Mouse (Mus musculus) heart, embryonic 10.5 days (tissue): Measurements from ENCODE around the gene Exoc3l4. TPM values are rescaled to one million over a fixed set of nuclear protein-coding genes. Genes with fewer than 3 reads are reported as not detected.

Source experiments
- DNase-seq: peaks from one replicate; pipeline ENCODE4 v3.0.0-alpha.2; 2017; ENCODE audit warnings: low spot score
- H3K27ac ChIP-seq: fragments of 300-500 bp; sonication (generic); 2 replicates; pipeline ENCODE4 v1.5.1; 2016; ENCODE audit warnings: mild to moderate bottlenecking
- H3K27me3 ChIP-seq: fragments of 300-500 bp; sonication (generic); 2 replicates; pipeline ENCODE4 v1.6.1; 2016; ENCODE audit warnings: mild to moderate bottlenecking; ENCODE audit not compliant: poor library complexity, insufficient read depth, severe bottlenecking
- H3K36me3 ChIP-seq: fragments of 300-500 bp; sonication (generic); 2 replicates; pipeline ENCODE4 v1.6.1; 2016; ENCODE audit warnings: mild to moderate bottlenecking, moderate library complexity
- H3K4me1 ChIP-seq: fragments of 300-500 bp; sonication (generic); 2 replicates; pipeline ENCODE4 v1.6.1; 2016; ENCODE audit warnings: mild to moderate bottlenecking
- H3K4me3 ChIP-seq: fragments of 300-500 bp; sonication (generic); 2 replicates; pipeline ENCODE4 v1.5.1; 2016; ENCODE audit warnings: mild to moderate bottlenecking, moderate library complexity
- H3K9me3 ChIP-seq: fragments of 300-500 bp; sonication (generic); 2 replicates; pipeline ENCODE4 v1.6.1; 2016; ENCODE audit warnings: mild to moderate bottlenecking, moderate library complexity
- whole genome bisulfite sequencing: fragments of 180-500 bp; shearing (Covaris S2); methylation state at CpG from one replicate; pipeline ENCODE4 v1.1.7; 2016; 5-methylcytosine and 5-hydroxymethylcytosine counted together
- polyA plus RNA-seq: library from polyadenylated mRNA; unstranded; fragments of >200 nt; fragmentation: Nextera tagmentation; extraction: Ambion mirVana; gene quantifications from 2 replicates; pipeline ENCODE4 v1.2.1, GENCODE M21; 2016

Exoc3l4 gene
- polyA plus RNA-seq, 1 experiment from 2014 or later = 14.5 TPM

- Histone ChIP-seq H3K27me3 (peaks cover 93% of the 10 kb centered on the region), H3K4me1 (peaks cover 70% of the 10 kb centered on the region)
Observed at GRCm38 (mm10) chr12:111451561-111451960, 34.7 kb downstream of the Exoc3l4 start.

GRCm38 (mm10) chr12:111454021-111454420 lies 37.2 kb downstream of the Exoc3l4 start:
- Histone ChIP-seq H3K9me3 (no peaks in the 10 kb centered on the region), H3K36me3 (peaks cover 11% of the 10 kb centered on the region; the same call in 1 of the 2 replicates), H3K27ac (0 out of 2 replicates have a peak overlapping the region, but pooled peaks have one; percentile 25), H3K27me3 (peaks cover 80% of the 10 kb centered on the region), H3K4me1 (peaks cover 46% of the 10 kb centered on the region), H3K4me3 (no peak overlapping the region)
- no peak for DNase-seq
- 24% methylated on average over 4 of the region's 4 CpGs for WGBS

More at GRCm38 (mm10) chr12:111451561-111451960, 34.7 kb downstream of the Exoc3l4 start:
- WGBS = 87% methylated on average over 7 of the region's 7 CpGs
- no peak overlapping the region for H3K27ac ChIP-seq
- no peak overlapping the region for H3K4me3 ChIP-seq
- peaks cover 11% of the 10 kb centered on the region for H3K36me3 ChIP-seq
- DNase-seq = no peak
- no peaks in the 10 kb centered on the region for H3K9me3 ChIP-seq

GRCm38 (mm10) chr12:111454543-111455280 lies 37.9 kb downstream of the Exoc3l4 start:
- peaks cover 11% of the 10 kb centered on the region; the same call in 1 of the 2 replicates for H3K36me3 ChIP-seq
- peak overlapping the region; percentile 31; the same call in 1 of the 2 replicates for H3K27ac ChIP-seq
- H3K9me3 ChIP-seq = no peaks in the 10 kb centered on the region
- no peak for DNase-seq
- H3K27me3 ChIP-seq = peaks cover 73% of the 10 kb centered on the region
- H3K4me3 ChIP-seq = no peak overlapping the region
- peaks cover 39% of the 10 kb centered on the region for H3K4me1 ChIP-seq
- WGBS = 59% methylated on average over 10 of the region's 10 CpGs

GRCm38 (mm10) chr12:111455311-111455846 lies 38.6 kb downstream of the Exoc3l4 start:
- DNase-seq = no peak
- peaks cover 11% of the 10 kb centered on the region; the same call in 1 of the 2 replicates for H3K36me3 ChIP-seq
- H3K27ac ChIP-seq = peak overlapping the region; percentile 60; the same call in 1 of the 2 replicates
- no peak overlapping the region for H3K4me3 ChIP-seq
- 49% methylated on average over 12 of the region's 12 CpGs for WGBS
- no peaks in the 10 kb centered on the region for H3K9me3 ChIP-seq
- peaks cover 32% of the 10 kb centered on the region for H3K4me1 ChIP-seq
- H3K27me3 ChIP-seq = peaks cover 67% of the 10 kb centered on the region

- Histone ChIP-seq H3K36me3 (peaks cover 7% of the 10 kb centered on the region; the same call in 1 of the 2 replicates), H3K9me3 (no peaks in the 10 kb centered on the region), H3K4me1 (peaks cover 29% of the 10 kb centered on the region), H3K4me3 (no peak overlapping the region), H3K27ac (peak overlapping the region; percentile 60; the same call in 1 of the 2 replicates), H3K27me3 (peaks cover 62% of the 10 kb centered on the region)
- no peak for DNase-seq
- 54% methylated on average over 8 of the region's 8 CpGs for WGBS
Observed at GRCm38 (mm10) chr12:111455860-111456259, 39.0 kb downstream of the Exoc3l4 start.

GRCm38 (mm10) chr12:111457742-111458141 lies 40.9 kb downstream of the Exoc3l4 start:
- DNase-seq = no peak
- Histone ChIP-seq H3K27ac (no peak overlapping the region), H3K27me3 (peaks cover 45% of the 10 kb centered on the region), H3K9me3 (no peaks in the 10 kb centered on the region), H3K4me3 (no peak overlapping the region), H3K36me3 (no peaks in the 10 kb centered on the region), H3K4me1 (peaks cover 36% of the 10 kb centered on the region)
- 66% methylated on average over 1 of the region's 1 CpGs for WGBS

GRCm38 (mm10) chr12:111463570-111463969 lies 46.8 kb downstream of the Exoc3l4 start:
- Histone ChIP-seq H3K4me1 (peaks cover 16% of the 10 kb centered on the region), H3K9me3 (no peaks in the 10 kb centered on the region), H3K27ac (no peak overlapping the region), H3K4me3 (no peak overlapping the region), H3K36me3 (no peaks in the 10 kb centered on the region), H3K27me3 (peaks cover 18% of the 10 kb centered on the region)
- 76% methylated on average over 7 of the region's 7 CpGs for WGBS
- no peak for DNase-seq

- H3K4me3 ChIP-seq = no peak overlapping the region
- H3K27me3 ChIP-seq = peaks cover 19% of the 10 kb centered on the region
- DNase-seq = no peak
- no peak overlapping the region for H3K27ac ChIP-seq
- H3K9me3 ChIP-seq = no peaks in the 10 kb centered on the region
- peaks cover 13% of the 10 kb centered on the region for H3K4me1 ChIP-seq
- no peaks in the 10 kb centered on the region for H3K36me3 ChIP-seq
- 95% methylated on average over 3 of the region's 3 CpGs for WGBS
Observed at GRCm38 (mm10) chr12:111466369-111466768, 49.6 kb downstream of the Exoc3l4 start.

- H3K27me3 ChIP-seq = peaks cover 21% of the 10 kb centered on the region
- H3K36me3 ChIP-seq = no peaks in the 10 kb centered on the region
- no peak overlapping the region for H3K27ac ChIP-seq
- peaks cover 8% of the 10 kb centered on the region for H3K4me1 ChIP-seq
- H3K4me3 ChIP-seq = no peak overlapping the region
- WGBS = 70% methylated on average over 7 of the region's 7 CpGs
- no peak for DNase-seq
- no peaks in the 10 kb centered on the region for H3K9me3 ChIP-seq
Observed at GRCm38 (mm10) chr12:111468206-111468605, 51.4 kb downstream of the Exoc3l4 start.

GRCm38 (mm10) chr12:111469507-111469906 lies 52.7 kb downstream of the Exoc3l4 start:
- no peaks in the 10 kb centered on the region for H3K9me3 ChIP-seq
- no peak overlapping the region for H3K27ac ChIP-seq
- WGBS = 7% methylated on average over 8 of the region's 8 CpGs
- H3K4me3 ChIP-seq = no peak overlapping the region
- peaks cover 22% of the 10 kb centered on the region for H3K27me3 ChIP-seq
- peak; percentile 89 for DNase-seq
- H3K36me3 ChIP-seq = no peaks in the 10 kb centered on the region
- peaks cover 4% of the 10 kb centered on the region for H3K4me1 ChIP-seq

GRCm38 (mm10) chr12:111471119-111471518 lies 54.3 kb downstream of the Exoc3l4 start:
- 79% methylated on average over 1 of the region's 1 CpGs for WGBS

GRCm38 (mm10) chr12:111471721-111472120 lies 54.9 kb downstream of the Exoc3l4 start:
- DNase-seq = no peak
- H3K9me3 ChIP-seq = no peaks in the 10 kb centered on the region
- peaks cover 4% of the 10 kb centered on the region for H3K4me1 ChIP-seq
- no peak overlapping the region for H3K27ac ChIP-seq
- peaks cover 17% of the 10 kb centered on the region for H3K27me3 ChIP-seq
- 80% methylated on average over 3 of the region's 3 CpGs for WGBS
- no peak overlapping the region for H3K4me3 ChIP-seq
- H3K36me3 ChIP-seq = no peaks in the 10 kb centered on the region

More at GRCm38 (mm10) chr12:111471119-111471518, 54.3 kb downstream of the Exoc3l4 start:
- H3K27ac ChIP-seq = no peak overlapping the region
- peaks cover 21% of the 10 kb centered on the region for H3K27me3 ChIP-seq
- no peaks in the 10 kb centered on the region for H3K9me3 ChIP-seq
- H3K4me3 ChIP-seq = no peak overlapping the region
- no peaks in the 10 kb centered on the region for H3K36me3 ChIP-seq
- no peak for DNase-seq
- H3K4me1 ChIP-seq = peaks cover 4% of the 10 kb centered on the region

GRCm38 (mm10) chr12:111472886-111473285 lies 56.1 kb downstream of the Exoc3l4 start:
- no peak for DNase-seq
- H3K9me3 ChIP-seq = peaks cover 2% of the 10 kb centered on the region; the same call in 1 of the 2 replicates

More at GRCm38 (mm10) chr12:111472886-111473285, 56.1 kb downstream of the Exoc3l4 start:
- peaks cover 22% of the 10 kb centered on the region for H3K27me3 ChIP-seq
- peaks cover 4% of the 10 kb centered on the region for H3K4me1 ChIP-seq
- no peaks in the 10 kb centered on the region for H3K36me3 ChIP-seq
- 75% methylated on average over 5 of the region's 5 CpGs for WGBS
- no peak overlapping the region for H3K4me3 ChIP-seq
- no peak overlapping the region for H3K27ac ChIP-seq
